Mouse (Mus musculus) C2C12 (cell line): ENCODE results near the gene Tmem45b.

Experiments
- CEBPB ChIP-seq: IDR thresholded peaks from one replicate; pipeline ENCODE4 v1.6.1; 2011; ENCODE audit warnings: low read depth, mild to moderate bottlenecking, control low read depth, moderate library complexity
- CTCF ChIP-seq: IDR thresholded peaks from one replicate; pipeline ENCODE4 v1.5.1; 2011; ENCODE audit not compliant: control insufficient read depth, insufficient read depth, insufficient read length
- FOSL1 ChIP-seq: IDR thresholded peaks from one replicate; pipeline ENCODE4 v1.8.0; 2011; ENCODE audit warnings: mild to moderate bottlenecking, low read length; ENCODE audit not compliant: poor library complexity, insufficient read depth, severe bottlenecking
- MAX ChIP-seq: IDR thresholded peaks from one replicate; pipeline ENCODE4 v1.6.1; 2011; ENCODE audit warnings: mild to moderate bottlenecking, control low read depth
- MYOD1 ChIP-seq: IDR thresholded peaks from one replicate; pipeline ENCODE4 v1.6.1; 2011; ENCODE audit warnings: low read depth; ENCODE audit not compliant: control insufficient read depth, insufficient read length
- MYOG ChIP-seq: IDR thresholded peaks from one replicate; pipeline ENCODE4 v1.6.1; 2011; ENCODE audit not compliant: control insufficient read depth, insufficient read length; ENCODE audit errors: extremely low read depth
- USF1 ChIP-seq: IDR thresholded peaks from one replicate; pipeline ENCODE4 v1.6.1; 2011; ENCODE audit warnings: low read depth, mild to moderate bottlenecking, control low read depth, moderate library complexity

DNA sequence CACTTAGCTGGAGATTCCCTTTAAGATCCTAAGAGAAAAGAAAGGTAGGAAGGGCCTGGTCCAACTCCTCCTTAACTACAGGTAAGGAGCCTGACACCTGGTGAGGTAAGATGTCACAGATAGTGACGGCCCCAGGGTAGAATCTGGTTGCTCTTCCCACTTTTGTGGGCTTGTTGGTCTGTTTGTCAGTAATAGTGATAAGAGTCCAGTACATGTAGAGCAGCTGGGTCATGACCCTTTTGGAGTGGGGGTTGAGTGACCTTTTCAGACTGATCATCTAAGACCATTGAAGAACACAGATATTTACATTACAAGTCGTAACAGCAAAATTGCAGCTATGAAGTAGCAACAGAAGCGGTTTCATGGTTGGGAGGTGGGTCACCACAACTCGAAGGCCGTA is 77.1 kb downstream of the Tmem45b start:
- no peak for TF ChIP-seq MYOD1
- TF ChIP-seq CTCF, result no peak
- no peak for TF ChIP-seq USF1
- TF ChIP-seq MYOG, result no peak
- no peak for TF ChIP-seq CEBPB
- TF ChIP-seq MAX, result no peak
- no peak for TF ChIP-seq FOSL1
